Mouse (Mus musculus): ENCODE data around the gene Gm28870. TPM values are rescaled to one million over a fixed set of nuclear protein-coding genes. Genes with fewer than 3 reads are reported as not detected.
"Not testable (repeated sequence)": the region's sequence is repeated elsewhere in the genome, so short reads cannot be mapped to it uniquely, and the experiment has no call there.

Gene Gm28870
- polyA plus RNA-seq (2015; fragmentation: Nextera tagmentation; extraction: Ambion mirVana), result not detected in 2 replicates

GRCm38 (mm10) chrY:50096976-50097375, at the start of gene Gm28870:
TSS of gene Gm28870 (plus strand) at chrY:50097276.
- no CpG with 5 or more reads among the region's 2 CpGs for WGBS
- H3K27me3 ChIP-seq (ENCODE audit: control insufficient read depth, insufficient read depth, low read length); ATAC-seq (replicated peaks; ENCODE audit: extremely low read depth, insufficient read depth, low FRiP score); H3K4me1 ChIP-seq (ENCODE audit: control insufficient read depth, insufficient read depth, low read length); H3K27ac ChIP-seq (ENCODE audit: low read length); H3K4me2 ChIP-seq (ENCODE audit: low read depth, low read length); H3K36me3 ChIP-seq (ENCODE audit: control insufficient read depth, insufficient read depth); H3K9me3 ChIP-seq (replicated peaks; ENCODE audit: control insufficient read depth, low read length); H3K9ac ChIP-seq (ENCODE audit: low read length); H3K4me3 ChIP-seq (ENCODE audit: low read length): not testable (repeated sequence)
